ENCODE assay signal across 12 mouse cellular contexts in genomic region chr4:155121222-155121621, GRCm38 (mm10). TPM values are rescaled to one million over a fixed set of nuclear protein-coding genes. Genes with fewer than 3 reads are reported as not detected.
DNase-seq lines count a peak whose midpoint lies in the region; ATAC-seq and TF ChIP-seq lines count a peak whose summit lies in the region.
"Had no signal": no experiment of that assay in that cellular context is flagged by ENCODE, and none has a peak within 500 bp of the region (broad histone marks: within the 10 kb centered on the region; RNA-seq: fewer than 3 reads in every experiment).

No protein-coding gene starts in this region.

- intact Hi-C loops in left cerebral cortex, postnatal 36 days (cut with DNase I): loop anchor here (10.0 kb wide), 1 partner anchor 184 kb away; no protein-coding TSS in a partner anchor

- TF ChIP-seq POLR2A in limb, embryonic 14.5 days (IDR thresholded peaks at IDR 0.05; ENCODE audit: borderline replicate concordance, extremely low read depth, insufficient read depth, insufficient read length): no peak

- DNase-seq in adrenal gland, adult 2 months: peak; percentile 40
- DNase-seq in adrenal gland, postnatal 14 days: no peak
- no peak for DNase-seq in lung, adult 18-20 months
- DNase-seq in limb, embryonic 14.5 days (ENCODE audit: low spot score): no peak
- no peak for DNase-seq in left cerebral cortex, postnatal 36 days (ENCODE audit: low spot score in 2 of 2)
- no peak for DNase-seq in forebrain, embryonic 11.5 days (ENCODE audit: low spot score)
- DNase-seq: left cerebral cortex, postnatal 4 days; thymus, adult 2 months had no signal

- H3K36me3 ChIP-seq in lung, embryonic 16.5 days (ENCODE audit: control insufficient read depth, insufficient read depth, low read length): no peaks in the 10 kb centered on the region
- no peaks in the 10 kb centered on the region for H3K36me3 ChIP-seq in limb, embryonic 14.5 days (ENCODE audit: control insufficient read depth, insufficient read depth, low read length)
- no peaks in the 10 kb centered on the region for H3K36me3 ChIP-seq in stomach, embryonic 16.5 days (ENCODE audit: control insufficient read depth, insufficient read depth, low read length)
- H3K36me3 ChIP-seq in forebrain, embryonic 11.5 days (ENCODE audit: control insufficient read depth, insufficient read depth, low read length): no peaks in the 10 kb centered on the region
- H3K36me3 ChIP-seq: neural tube, embryonic 15.5 days had no signal

- peaks cover 41% of the 10 kb centered on the region for H3K4me1 ChIP-seq in lung, embryonic 16.5 days (replicated peaks; ENCODE audit: control insufficient read depth, insufficient read depth, low read length)
- peaks cover 48% of the 10 kb centered on the region for H3K4me1 ChIP-seq in limb, embryonic 14.5 days (ENCODE audit: control insufficient read depth, insufficient read depth, low read length)
- peaks cover 34% of the 10 kb centered on the region for H3K4me1 ChIP-seq in stomach, embryonic 16.5 days (ENCODE audit: control insufficient read depth, insufficient read depth, low read length)
- peaks cover 10% of the 10 kb centered on the region; the same call in 1 of the 2 replicates for H3K4me1 ChIP-seq in forebrain, embryonic 11.5 days (replicated peaks; ENCODE audit: control insufficient read depth, insufficient read depth, low read length)

- no peaks in the 10 kb centered on the region for H3K9me3 ChIP-seq in lung, embryonic 16.5 days (ENCODE audit: control insufficient read depth, low read length)
- H3K9me3 ChIP-seq in limb, embryonic 14.5 days (ENCODE audit: control insufficient read depth, low read length): 0 out of 2 replicates have a peak, but pooled peaks cover 5% of the 10 kb centered on the region
- no peaks in the 10 kb centered on the region for H3K9me3 ChIP-seq in stomach, embryonic 16.5 days (replicated peaks; ENCODE audit: control insufficient read depth, low read length)
- no peaks in the 10 kb centered on the region for H3K9me3 ChIP-seq in forebrain, embryonic 11.5 days (ENCODE audit: control insufficient read depth, low read length)
- H3K9me3 ChIP-seq: neural tube, embryonic 15.5 days had no signal

- H3K4me3 ChIP-seq in lung, embryonic 16.5 days (ENCODE audit: low read length): no peak overlapping the region
- H3K4me3 ChIP-seq in limb, embryonic 14.5 days (replicated peaks; ENCODE audit: low read length): no peak overlapping the region
- H3K4me3 ChIP-seq in stomach, embryonic 16.5 days (replicated peaks; ENCODE audit: low read length): no peak overlapping the region
- H3K4me3 ChIP-seq in forebrain, embryonic 11.5 days (ENCODE audit: low read depth, low read length): no peak overlapping the region
- H3K4me3 ChIP-seq: neural tube, embryonic 15.5 days had no signal

- no peak overlapping the region for H3K4me2 ChIP-seq in lung, embryonic 16.5 days (ENCODE audit: low read depth, low read length)
- H3K4me2 ChIP-seq in limb, embryonic 14.5 days (replicated peaks; ENCODE audit: low read depth, low read length, severe bottlenecking): no peak overlapping the region
- H3K4me2 ChIP-seq in stomach, embryonic 16.5 days (ENCODE audit: low read depth, low read length): no peak overlapping the region
- no peak overlapping the region for H3K4me2 ChIP-seq in forebrain, embryonic 11.5 days (ENCODE audit: low read depth, low read length, severe bottlenecking)
- H3K4me2 ChIP-seq: neural tube, embryonic 15.5 days had no signal

- ATAC-seq in lung, embryonic 16.5 days (ENCODE audit: low read depth): 0 out of 2 replicates have a peak, but pooled peaks have one; percentile 4
- no peak for ATAC-seq in limb, embryonic 14.5 days (ENCODE audit: low FRiP score, low read depth)
- ATAC-seq in stomach, embryonic 16.5 days (ENCODE audit: insufficient read depth, low FRiP score): peak; percentile 11; the same call in 1 of the 2 replicates
- ATAC-seq in forebrain, embryonic 11.5 days (replicated peaks; ENCODE audit: low FRiP score): no peak
- ATAC-seq: midbrain, embryonic 16.5 days had no signal

- no peaks in the 10 kb centered on the region for H3K27me3 ChIP-seq in lung, embryonic 16.5 days (ENCODE audit: control insufficient read depth, insufficient read depth, low read depth, low read length)
- H3K27me3 ChIP-seq in limb, embryonic 14.5 days (ENCODE audit: control insufficient read depth, insufficient read depth, low read length): no peaks in the 10 kb centered on the region
- H3K27me3 ChIP-seq in stomach, embryonic 16.5 days (ENCODE audit: control insufficient read depth, insufficient read depth, low read length): no peaks in the 10 kb centered on the region
- H3K27me3 ChIP-seq in forebrain, embryonic 11.5 days (ENCODE audit: control insufficient read depth, insufficient read depth, low read length): no peaks in the 10 kb centered on the region
- H3K27me3 ChIP-seq: neural tube, embryonic 15.5 days had no signal

- H3K9ac ChIP-seq in lung, embryonic 16.5 days (ENCODE audit: low read length): no peak overlapping the region
- no peak overlapping the region for H3K9ac ChIP-seq in limb, embryonic 14.5 days (ENCODE audit: low read depth, low read length, severe bottlenecking)
- peak overlapping the region; percentile 6; the same call in 1 of the 2 replicates for H3K9ac ChIP-seq in stomach, embryonic 16.5 days (ENCODE audit: low read length)
- H3K9ac ChIP-seq in forebrain, embryonic 11.5 days (ENCODE audit: low read length): no peak overlapping the region
- H3K9ac ChIP-seq: neural tube, embryonic 15.5 days had no signal

- 79% methylated on average over 6 of the region's 6 CpGs for WGBS in lung, embryonic 16.5 days
- 89% methylated on average over 6 of the region's 6 CpGs for WGBS in limb, embryonic 14.5 days
- WGBS in stomach, embryonic 16.5 days: 76% methylated on average over 6 of the region's 6 CpGs
- WGBS in forebrain, embryonic 11.5 days: 95% methylated on average over 6 of the region's 6 CpGs

- H3K27ac ChIP-seq in lung, embryonic 16.5 days (ENCODE audit: low read length): peak overlapping the region; percentile 83
- H3K27ac ChIP-seq in limb, embryonic 14.5 days (replicated peaks; ENCODE audit: low read depth, low read length): peak overlapping the region; percentile 52
- H3K27ac ChIP-seq in stomach, embryonic 16.5 days (ENCODE audit: low read length): peak overlapping the region; percentile 97
- H3K27ac ChIP-seq in forebrain, embryonic 11.5 days (ENCODE audit: low read depth, low read length): no peak overlapping the region

RNA-seq across cellular contexts. Expression of gene Morn1, which starts 34.8 kb away (rescaled TPM):
- total RNA-seq in adrenal gland, adult 2 months (2021): 1 to 10 TPM; 5.5 to 5.9 TPM
- 14.2 and 18.8 TPM in 2 replicates for polyA plus RNA-seq in adrenal gland, adult 2 months (2012; rRNA removed)
- 7.3 and 8.3 TPM in 2 replicates for total RNA-seq in adrenal gland, postnatal 14 days (2021)
- polyA plus RNA-seq in lung, embryonic 16.5 days (2015; fragmentation: Nextera tagmentation; extraction: Ambion mirVana): 6.3 and 6.9 TPM in 2 replicates
- polyA plus RNA-seq in limb, embryonic 14.5 days (2012; rRNA removed): 6.5 and 7.9 TPM in 2 replicates
- 4.5 and 4.7 TPM in 2 replicates for polyA plus RNA-seq in limb, embryonic 14.5 days (2014; fragmentation: Nextera tagmentation; extraction: Ambion mirVana)
- polyA plus RNA-seq in stomach, embryonic 16.5 days (2015; fragmentation: Nextera tagmentation; extraction: Ambion mirVana): 4.8 and 6.1 TPM in 2 replicates
- 10 to 100 TPM in 1 of 2 experiments, 1 to 10 TPM in 1; 8.4 to 11.6 TPM for total RNA-seq in left cerebral cortex, postnatal 36 days (2021)
- polyA plus RNA-seq in forebrain, embryonic 11.5 days (2014; fragmentation: Nextera tagmentation; extraction: Ambion mirVana): 4.8 TPM in 2 replicates

RNA-seq across cellular contexts. Expression of gene Rer1, which starts 35.0 kb away (rescaled TPM):
- 100 to 1,000 TPM; 114 to 115 TPM for total RNA-seq in adrenal gland, adult 2 months (2021)
- polyA plus RNA-seq in adrenal gland, adult 2 months (2012; rRNA removed): 49.1 and 58.4 TPM in 2 replicates
- 86.9 and 97.7 TPM in 2 replicates for total RNA-seq in adrenal gland, postnatal 14 days (2021)
- polyA plus RNA-seq in lung, embryonic 16.5 days (2015; fragmentation: Nextera tagmentation; extraction: Ambion mirVana): 150 and 157 TPM in 2 replicates
- 121 and 129 TPM in 2 replicates for polyA plus RNA-seq in limb, embryonic 14.5 days (2012; rRNA removed)
- polyA plus RNA-seq in limb, embryonic 14.5 days (2014; fragmentation: Nextera tagmentation; extraction: Ambion mirVana): 173 and 175 TPM in 2 replicates
- polyA plus RNA-seq in stomach, embryonic 16.5 days (2015; fragmentation: Nextera tagmentation; extraction: Ambion mirVana): 171 and 183 TPM in 2 replicates
- 10 to 100 TPM; 65.6 to 67.3 TPM for total RNA-seq in left cerebral cortex, postnatal 36 days (2021)
- 130 and 137 TPM in 2 replicates for polyA plus RNA-seq in forebrain, embryonic 11.5 days (2014; fragmentation: Nextera tagmentation; extraction: Ambion mirVana)

RNA-seq across cellular contexts. Expression of gene Pex10, which starts 54.4 kb away (rescaled TPM):
- 10 to 100 TPM; 17.9 to 23.9 TPM for total RNA-seq in adrenal gland, adult 2 months (2021)
- polyA plus RNA-seq in adrenal gland, adult 2 months (2012; rRNA removed): 37.4 and 46.2 TPM in 2 replicates
- 23.7 and 24.2 TPM in 2 replicates for total RNA-seq in adrenal gland, postnatal 14 days (2021)
- polyA plus RNA-seq in lung, embryonic 16.5 days (2015; fragmentation: Nextera tagmentation; extraction: Ambion mirVana): 26.8 and 27.4 TPM in 2 replicates
- polyA plus RNA-seq in limb, embryonic 14.5 days (2012; rRNA removed): 24.4 and 28.0 TPM in 2 replicates
- polyA plus RNA-seq in limb, embryonic 14.5 days (2014; fragmentation: Nextera tagmentation; extraction: Ambion mirVana): 6.7 and 9.0 TPM in 2 replicates
- 19.9 and 20.1 TPM in 2 replicates for polyA plus RNA-seq in stomach, embryonic 16.5 days (2015; fragmentation: Nextera tagmentation; extraction: Ambion mirVana)
- total RNA-seq in left cerebral cortex, postnatal 36 days (2021): 10 to 100 TPM; 17.4 to 19.5 TPM
- polyA plus RNA-seq in forebrain, embryonic 11.5 days (2014; fragmentation: Nextera tagmentation; extraction: Ambion mirVana): 7.2 and 9.7 TPM in 2 replicates

Comparison
In these comparisons a context has a peak if more than half of its experiments do, and no peak if none do; other contexts are left out.
1. ATAC-seq: peak in lung, embryonic 16.5 days (single experiment) and stomach, embryonic 16.5 days (single experiment); none in limb, embryonic 14.5 days (single experiment) and forebrain, embryonic 11.5 days (single experiment).